Mouse (Mus musculus) right cerebral cortex, postnatal 36 days (tissue): ENCODE results near the gene Dpp3.
A peak's percentile ranks its signal among the peaks of the same experiment; 100 is the strongest.
"Not testable (repeated sequence)": the region's sequence is repeated elsewhere in the genome, so short reads cannot be mapped to it uniquely, and the experiment has no call there.

Source experiments
- DNase-seq, 2 experiments: peaks; one replicate each; pipeline ENCODE4 v3.0.0; 2022; ENCODE audit warnings: low spot score in 2 of 2, mixed read lengths in 1 of 2

Gene Dpp3

GRCm38 (mm10) chr19:4896780-4897520 is 31.1 kb downstream of the Dpp3 start:
- no peak for DNase-seq

GRCm38 (mm10) chr19:4891798-4892197 is 36.3 kb downstream of the Dpp3 start:
- no peak for DNase-seq

- no peak for DNase-seq
Measured at GRCm38 (mm10) chr19:4889791-4890190, 38.3 kb downstream of the Dpp3 start.

- DNase-seq = no peak
Measured at GRCm38 (mm10) chr19:4883961-4884360, 44.1 kb downstream of the Dpp3 start.

GRCm38 (mm10) chr19:4879324-4879703 is 48.8 kb downstream of the Dpp3 start:
- no peak for DNase-seq

GRCm38 (mm10) chr19:4878405-4879323 is 49.4 kb downstream of the Dpp3 start, which contains the start of gene Zdhhc24:
Gene Zdhhc24 (plus strand): TSS chr19:4878668.
- DNase-seq = peak; percentile 90 to 93

- no peak for DNase-seq
Measured at GRCm38 (mm10) chr19:4877785-4878184, 50.3 kb downstream of the Dpp3 start, which contains the start of gene Actn3. Gene Actn3 (minus strand): TSS chr19:4877909.

- DNase-seq = no peak
Measured at GRCm38 (mm10) chr19:4876755-4877154, 51.3 kb downstream of the Dpp3 start.

GRCm38 (mm10) chr19:4876241-4876640 is 51.8 kb downstream of the Dpp3 start:
- DNase-seq = no peak

- not testable (repeated sequence) for DNase-seq
Measured at GRCm38 (mm10) chr19:4874613-4875012, 53.5 kb downstream of the Dpp3 start.

GRCm38 (mm10) chr19:4865147-4865546 is 62.9 kb downstream of the Dpp3 start:
- DNase-seq = no peak

GRCm38 (mm10) chr19:4863048-4863447 is 65.0 kb downstream of the Dpp3 start:
- no peak for DNase-seq

GRCm38 (mm10) chr19:4859081-4859480 is 69.0 kb downstream of the Dpp3 start:
- no peak for DNase-seq
